22 mouse cellular contexts compared by ENCODE assay signal in the genomic region with DNA sequence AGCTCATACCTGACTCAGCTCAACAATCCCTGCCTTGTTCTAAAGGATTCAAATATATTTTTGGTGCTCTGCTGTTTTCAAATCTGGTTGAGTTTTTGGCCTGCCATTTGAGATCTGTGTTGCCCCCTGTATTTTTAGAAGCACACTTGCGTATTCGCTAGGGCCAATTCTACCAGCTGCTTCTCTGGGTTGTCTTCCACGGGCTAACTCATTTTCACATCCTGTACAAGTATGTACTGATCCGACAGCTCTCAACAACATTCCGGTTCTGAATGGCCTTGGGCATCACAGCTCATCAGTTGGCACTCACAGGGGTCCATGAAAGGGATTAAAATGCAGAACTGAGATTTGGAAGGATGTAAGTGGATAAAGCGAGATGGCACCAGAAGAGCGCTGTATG.
DNase-seq lines count a peak whose midpoint lies in the region; TF ChIP-seq lines count a peak whose summit lies in the region.
"Had no signal": no experiment of that assay in that cellular context is flagged by ENCODE, and none has a peak within 500 bp of the region (broad histone marks: within the 10 kb centered on the region; RNA-seq: fewer than 3 reads in every experiment).

No protein-coding gene starts in this region.

- peak overlapping the region; percentile 62; the same call in 1 of the 2 replicates for H3K27ac ChIP-seq in layer of hippocampus, adult 2 months
- H3K27ac ChIP-seq: embryonic facial prominence, embryonic 13.5 days; embryonic facial prominence, embryonic 15.5 days; forebrain, embryonic 10.5 days; forebrain, embryonic 12.5 days; forebrain, embryonic 15.5 days had no signal

- DNase-seq in gastrocnemius, adult 18-20 months (ENCODE audit: low spot score): peak; percentile 41
- no peak for DNase-seq in gastrocnemius, postnatal 36 days
- no peak for DNase-seq in layer of hippocampus, adult 2 months (ENCODE audit: low spot score in 2 of 2)
- DNase-seq in layer of hippocampus, postnatal 10 days (ENCODE audit: low spot score in 2 of 2): no peak
- peak; percentile 43 to 75 for DNase-seq in layer of hippocampus, postnatal 14 days (ENCODE audit: low spot score in 2 of 2)
- DNase-seq in layer of hippocampus, postnatal 36 days: no peak
- DNase-seq in cerebellum, adult 18-20 months: no peak
- DNase-seq: adrenal gland, adult 2 months; adrenal gland, postnatal 10 days; adrenal gland, postnatal 25 days; cerebellum, adult 11-12 months; cerebellum, adult 8-10 months; cerebellum, adult 9-11 months; cerebellum, postnatal 14 days; cerebellum, postnatal 36 days; embryo, embryonic 11 days had no signal

- intact Hi-C loops in gastrocnemius, postnatal 36 days (cut with DNase I): no loop called here

- H3K4me3 ChIP-seq in layer of hippocampus, adult 2 months: no peak overlapping the region
- H3K4me3 ChIP-seq: embryonic facial prominence, embryonic 13.5 days; embryonic facial prominence, embryonic 15.5 days; erythroblast, embryonic 14.5 days; forebrain, embryonic 10.5 days; forebrain, embryonic 12.5 days; forebrain, embryonic 15.5 days had no signal

- TF ChIP-seq CTCF in layer of hippocampus, adult 2 months (conservative IDR thresholded peaks at IDR 0.05): no peak

Comparison
In these comparisons a context has a peak if more than half of its experiments do, and no peak if none do; other contexts are left out.
1. DNase-seq: peak in gastrocnemius, adult 18-20 months (single experiment) and layer of hippocampus, postnatal 14 days (2 of 2); none in gastrocnemius, postnatal 36 days (0 of 2), layer of hippocampus, adult 2 months (0 of 2), layer of hippocampus, postnatal 10 days (0 of 2), layer of hippocampus, postnatal 36 days (0 of 2) and cerebellum, adult 18-20 months (0 of 2).